Mouse (Mus musculus) embryonic facial prominence, embryonic 14.5 days (tissue): ENCODE results near the gene Slc35f5. TPM values are rescaled to one million over a fixed set of nuclear protein-coding genes. Genes with fewer than 3 reads are reported as not detected.

Experiments
- ATAC-seq: fragments of 200-750 bp; cut with Nextera tagmentation; 2 replicates; pipeline ENCODE4 v1.8.0; 2017; ENCODE audit warnings: low read depth, moderate number of reproducible peaks, moderate TSS enrichment
- DNase-seq: peaks from one replicate; pipeline ENCODE4 v3.0.0-alpha.2; 2015; ENCODE audit warnings: low spot score
- H3K27ac ChIP-seq: fragments of 300-500 bp; sonication (generic); replicated peaks from 2 replicates; pipeline ENCODE4 v1.5.1; 2014; ENCODE audit warnings: low read depth, mild to moderate bottlenecking, low read length, moderate library complexity
- H3K27me3 ChIP-seq: fragments of 300-500 bp; sonication (generic); replicated peaks from 2 replicates; pipeline ENCODE4 v1.6.1; 2014; ENCODE audit warnings: low read length; ENCODE audit not compliant: control insufficient read depth, insufficient read depth
- H3K36me3 ChIP-seq: fragments of 300-500 bp; sonication (generic); 2 replicates; pipeline ENCODE4 v1.6.1; 2014; ENCODE audit warnings: low read length, mixed read lengths; ENCODE audit not compliant: control insufficient read depth, insufficient read depth
- H3K4me1 ChIP-seq: fragments of 300-500 bp; sonication (generic); 2 replicates; pipeline ENCODE4 v1.6.1; 2014; ENCODE audit warnings: antibody characterized with exemption, low read length; ENCODE audit not compliant: control insufficient read depth, insufficient read depth
- H3K4me2 ChIP-seq: fragments of 300-500 bp; sonication (generic); 2 replicates; pipeline ENCODE4 v1.6.1; 2014; ENCODE audit warnings: low read depth, mild to moderate bottlenecking, low read length, moderate library complexity, mixed read lengths
- H3K4me3 ChIP-seq: fragments of 300-500 bp; sonication (generic); 2 replicates; pipeline ENCODE4 v1.5.1; 2014; ENCODE audit warnings: low read depth, mild to moderate bottlenecking, low read length
- H3K9ac ChIP-seq: fragments of 300-500 bp; sonication (generic); 2 replicates; pipeline ENCODE4 v1.6.1; 2014; ENCODE audit warnings: low read depth, mild to moderate bottlenecking, low read length, moderate library complexity, mixed read lengths
- H3K9me3 ChIP-seq: fragments of 300-500 bp; sonication (generic); 2 replicates; pipeline ENCODE4 v1.6.1; 2016; ENCODE audit warnings: low read length; ENCODE audit not compliant: control insufficient read depth
- WGBS: fragments of 180-500 bp; shearing (Covaris S2); extraction: QIAGEN DNeasy Blood & Tissue Kit; methylation state at CpG from one replicate; pipeline ENCODE4 v1.1.7; 2014; 5-methylcytosine and 5-hydroxymethylcytosine counted together
- polyA plus RNA-seq: library from polyadenylated mRNA; unstranded; fragments of >200 nt; fragmentation: Nextera tagmentation; extraction: Ambion mirVana; gene quantifications from 2 replicates; pipeline ENCODE4 v1.2.1, GENCODE M21; 2014

Slc35f5 gene
- polyA plus RNA-seq, 1 experiment from 2014 or later = 60.4 TPM

GRCm38 (mm10) chr1:125537131-125537530 is 23.3 kb upstream of the Slc35f5 start:
- WGBS = 95% methylated on average over 2 of the region's 2 CpGs
- Histone ChIP-seq H3K4me2 (no peak overlapping the region), H3K27me3 (no peaks in the 10 kb centered on the region), H3K9me3 (no peaks in the 10 kb centered on the region), H3K4me1 (no peaks in the 10 kb centered on the region), H3K9ac (no peak overlapping the region), H3K36me3 (no peaks in the 10 kb centered on the region), H3K27ac (no peak overlapping the region), H3K4me3 (no peak overlapping the region)
- no peak for DNase-seq
- ATAC-seq = no peak

DNA sequence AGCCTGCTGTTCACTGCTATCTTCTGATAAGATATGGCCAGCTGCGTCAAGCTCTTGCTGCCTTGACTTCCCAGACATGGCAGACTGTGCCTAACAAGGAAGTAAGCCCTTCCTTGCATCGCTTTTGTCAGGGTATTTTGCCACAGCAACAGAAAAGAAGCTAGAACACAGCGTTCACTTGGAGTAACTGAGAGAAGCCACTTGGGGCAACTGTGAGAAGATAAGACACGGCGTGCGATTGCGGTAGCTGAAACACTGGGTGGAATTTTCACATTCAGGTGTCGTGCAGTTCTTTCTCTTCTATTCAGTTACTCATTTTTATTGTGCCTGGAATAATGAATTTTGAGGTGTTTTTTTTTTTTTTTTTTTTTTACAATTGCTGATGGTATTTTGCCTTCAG is 22.6 kb upstream of the Slc35f5 start:
- Histone ChIP-seq H3K27ac (no peak overlapping the region), H3K9me3 (no peaks in the 10 kb centered on the region), H3K4me3 (no peak overlapping the region), H3K4me2 (no peak overlapping the region), H3K9ac (no peak overlapping the region), H3K36me3 (no peaks in the 10 kb centered on the region), H3K27me3 (no peaks in the 10 kb centered on the region), H3K4me1 (peaks cover 3% of the 10 kb centered on the region; the same call in 1 of the 2 replicates)
- WGBS = 84% methylated on average over 8 of the region's 8 CpGs
- DNase-seq = no peak
- no peak for ATAC-seq

- H3K9me3 ChIP-seq = no peaks in the 10 kb centered on the region
- H3K4me3 ChIP-seq = no peak overlapping the region
- H3K9ac ChIP-seq = no peak overlapping the region
- no peak overlapping the region for H3K4me2 ChIP-seq
- H3K27me3 ChIP-seq = no peaks in the 10 kb centered on the region
- no peak for DNase-seq
- H3K4me1 ChIP-seq = peaks cover 4% of the 10 kb centered on the region; the same call in 1 of the 2 replicates
- no peak overlapping the region for H3K27ac ChIP-seq
- ATAC-seq = no peak
- 71% methylated on average over 2 of the region's 2 CpGs for WGBS
- no peaks in the 10 kb centered on the region for H3K36me3 ChIP-seq
Measured at GRCm38 (mm10) chr1:125539312-125539711, 21.1 kb upstream of the Slc35f5 start.

- Histone ChIP-seq H3K36me3 (no peaks in the 10 kb centered on the region), H3K4me3 (no peak overlapping the region), H3K4me1 (peaks cover 4% of the 10 kb centered on the region; the same call in 1 of the 2 replicates), H3K9me3 (no peaks in the 10 kb centered on the region), H3K27me3 (no peaks in the 10 kb centered on the region), H3K4me2 (no peak overlapping the region), H3K9ac (no peak overlapping the region), H3K27ac (no peak overlapping the region; the same call in 1 of the 2 replicates)
- ATAC-seq (peak; percentile 70), DNase-seq (peak; percentile 90)
- 62% methylated on average over 7 of the region's 7 CpGs for WGBS
Measured at GRCm38 (mm10) chr1:125542008-125542999, 18.1 kb upstream of the Slc35f5 start.

DNA sequence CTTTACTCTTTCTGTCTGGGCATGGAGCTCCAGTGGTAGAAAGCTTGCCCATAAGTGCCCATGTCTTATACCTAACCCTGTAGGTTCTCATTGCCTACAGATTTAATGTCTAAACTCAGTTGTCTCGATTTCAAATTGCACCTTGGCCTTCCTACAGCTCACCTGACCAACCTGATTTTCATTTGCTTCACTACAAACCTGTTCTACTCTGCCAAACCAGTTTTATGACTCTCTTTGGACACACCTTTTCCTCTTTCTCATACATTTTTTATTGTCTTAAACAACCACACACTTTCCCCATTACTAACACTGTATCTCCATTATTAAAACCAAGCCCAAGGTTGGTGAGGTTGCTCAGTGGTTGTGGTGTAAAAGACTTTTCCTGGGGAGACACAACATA is 10.5 kb upstream of the Slc35f5 start:
- H3K9me3 ChIP-seq = no peaks in the 10 kb centered on the region
- H3K4me2 ChIP-seq = no peak overlapping the region
- no peaks in the 10 kb centered on the region for H3K4me1 ChIP-seq
- no peaks in the 10 kb centered on the region for H3K27me3 ChIP-seq
- WGBS = 33% methylated on average over 1 of the region's 1 CpGs
- no peaks in the 10 kb centered on the region for H3K36me3 ChIP-seq
- H3K4me3 ChIP-seq = no peak overlapping the region
- DNase-seq (peak; percentile 36), ATAC-seq (0 out of 2 replicates have a peak, but pooled peaks have one; percentile 26)
- peak overlapping the region; percentile 25; the same call in 1 of the 2 replicates for H3K27ac ChIP-seq
- H3K9ac ChIP-seq = no peak overlapping the region

DNA sequence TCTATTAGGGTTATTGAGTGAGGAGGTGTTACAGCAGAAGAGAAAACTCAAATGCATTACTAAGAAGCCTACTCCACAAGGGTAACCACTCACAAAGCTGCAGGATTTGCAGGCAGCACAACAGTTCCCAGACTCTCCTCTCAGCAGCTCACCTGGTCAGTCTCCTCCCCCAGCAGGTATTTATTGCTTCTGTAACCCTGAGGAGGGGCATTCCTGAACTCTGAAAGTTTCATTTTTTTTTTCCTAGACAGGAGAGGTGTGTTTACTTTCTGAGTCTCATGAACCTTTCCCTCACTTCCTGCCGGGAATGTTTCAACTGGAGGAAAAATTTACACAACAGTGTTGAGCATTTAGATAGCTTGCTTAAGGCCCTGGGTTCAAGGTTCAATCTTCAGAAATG is 10.0 kb upstream of the Slc35f5 start:
- Histone ChIP-seq H3K4me1 (no peaks in the 10 kb centered on the region), H3K27me3 (no peaks in the 10 kb centered on the region), H3K4me2 (no peak overlapping the region), H3K9ac (no peak overlapping the region), H3K4me3 (no peak overlapping the region), H3K27ac (no peak overlapping the region), H3K36me3 (no peaks in the 10 kb centered on the region), H3K9me3 (no peaks in the 10 kb centered on the region)
- DNase-seq (no peak), ATAC-seq (no peak)
- 75% methylated on average over 1 of the region's 1 CpGs for WGBS

DNA sequence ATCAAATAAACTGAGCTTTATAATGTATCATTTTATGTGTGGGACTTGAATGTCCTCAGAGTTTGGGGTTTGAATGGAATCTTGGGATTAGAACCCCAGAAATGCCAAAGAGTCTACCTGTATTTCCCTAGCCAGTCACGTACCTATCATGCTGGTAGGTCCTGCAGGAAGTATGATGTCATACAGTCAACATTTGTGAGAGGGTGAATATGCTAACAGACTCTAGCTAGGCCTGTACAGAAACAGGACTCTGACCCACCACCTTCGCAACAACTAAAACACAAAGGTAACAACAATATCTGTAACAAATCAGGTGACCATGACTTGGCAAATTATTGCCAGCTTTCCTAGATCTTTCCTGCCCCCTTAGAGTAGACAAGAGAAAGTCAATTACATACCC is 8.8 kb upstream of the Slc35f5 start:
- no peaks in the 10 kb centered on the region for H3K36me3 ChIP-seq
- H3K4me1 ChIP-seq = no peaks in the 10 kb centered on the region
- no peak for ATAC-seq
- no peak overlapping the region for H3K4me3 ChIP-seq
- 83% methylated on average over 2 of the region's 2 CpGs for WGBS
- no peak for DNase-seq
- no peaks in the 10 kb centered on the region for H3K9me3 ChIP-seq
- H3K9ac ChIP-seq = no peak overlapping the region
- no peak overlapping the region for H3K4me2 ChIP-seq
- H3K27ac ChIP-seq = no peak overlapping the region
- no peaks in the 10 kb centered on the region for H3K27me3 ChIP-seq

DNA sequence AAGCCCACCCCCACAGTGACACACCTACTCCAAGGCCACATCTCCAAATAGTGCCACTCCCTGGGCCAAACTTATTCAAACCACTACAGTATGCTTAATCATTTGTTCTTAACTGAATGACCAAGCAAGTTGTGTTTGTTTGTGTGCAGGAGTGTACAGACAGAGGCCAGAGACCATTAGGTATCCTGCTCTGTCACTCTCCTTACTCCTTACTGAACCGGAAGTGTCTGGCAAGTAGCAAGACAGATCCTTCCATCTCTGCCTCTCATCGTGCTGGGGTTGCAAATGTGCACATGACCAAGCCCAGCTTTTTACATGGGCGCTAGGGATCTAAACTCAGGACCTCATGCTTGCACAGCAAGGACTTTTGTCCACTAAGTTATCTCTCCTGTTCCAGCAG is 1.1 kb upstream of the Slc35f5 start:
- Histone ChIP-seq H3K4me1 (peaks cover 6% of the 10 kb centered on the region; the same call in 1 of the 2 replicates), H3K27me3 (no peaks in the 10 kb centered on the region), H3K9ac (no peak overlapping the region), H3K4me3 (no peak overlapping the region), H3K36me3 (peaks cover 4% of the 10 kb centered on the region; the same call in 1 of the 2 replicates), H3K9me3 (no peaks in the 10 kb centered on the region), H3K27ac (peak overlapping the region; percentile 92; the same call in 1 of the 2 replicates), H3K4me2 (peak overlapping the region; percentile 69; the same call in 1 of the 2 replicates)
- DNase-seq = no peak
- WGBS = 81% methylated on average over 3 of the region's 3 CpGs
- ATAC-seq = no peak
